8 mouse cellular contexts compared by ENCODE assay signal in the genomic region with DNA sequence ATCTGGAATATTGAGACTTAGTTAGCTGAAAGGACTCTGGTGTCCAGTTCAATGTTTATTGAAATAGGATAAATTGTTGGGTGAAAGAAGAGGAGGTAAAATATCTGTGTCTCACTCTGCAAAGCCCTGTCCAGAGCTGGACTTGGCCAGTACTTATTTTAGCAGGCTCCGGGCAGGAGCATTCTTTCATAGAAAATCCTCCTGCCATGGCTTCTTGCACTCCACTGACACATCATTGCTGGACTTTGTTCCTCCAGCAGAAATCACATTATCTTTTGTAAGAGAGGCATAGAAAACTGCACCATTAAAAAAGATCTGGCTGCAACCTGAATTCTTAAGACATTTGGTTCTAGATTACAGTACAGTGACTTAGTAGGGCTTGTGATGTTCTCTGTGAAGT.
A peak's percentile ranks its signal among the peaks of the same experiment; 100 is the strongest.
DNase-seq lines count a peak whose midpoint lies in the region; ATAC-seq and TF ChIP-seq lines count a peak whose summit lies in the region.

No protein-coding gene starts in this region.

- H3K4me3 ChIP-seq in heart, embryonic 11.5 days (ENCODE audit: low read depth, low read length): no peak overlapping the region
- H3K4me3 ChIP-seq in ES-E14 (ENCODE audit: insufficient read depth in 1 of 2, low read depth in 1 of 2, low read length in 2 of 2, poor library complexity in 1 of 2, severe bottlenecking in 1 of 2): no peak overlapping the region; a peak in 1 of 4 replicates
- H3K4me3 ChIP-seq in forebrain, embryonic 16.5 days (replicated peaks; ENCODE audit: low read length): no peak overlapping the region
- H3K4me3 ChIP-seq in midbrain, embryonic 10.5 days: peak overlapping the region; percentile 26; the same call in 1 of the 2 replicates

- H3K9me3 ChIP-seq in heart, embryonic 11.5 days (replicated peaks; ENCODE audit: control insufficient read depth, low read length): no peaks in the 10 kb centered on the region
- H3K9me3 ChIP-seq in ES-E14 (ENCODE audit: control insufficient read depth, insufficient read depth, low read depth, low read length): peaks cover 22% of the 10 kb centered on the region
- H3K9me3 ChIP-seq in forebrain, embryonic 16.5 days (ENCODE audit: control insufficient read depth, low read length): no peaks in the 10 kb centered on the region
- H3K9me3 ChIP-seq in midbrain, embryonic 10.5 days (replicated peaks): no peaks in the 10 kb centered on the region

- H3K4me1 ChIP-seq in heart, embryonic 11.5 days (ENCODE audit: control insufficient read depth, insufficient read depth, low read length): peaks cover 43% of the 10 kb centered on the region
- H3K4me1 ChIP-seq in ES-E14 (ENCODE audit: control insufficient read depth in 2 of 2, insufficient read depth in 2 of 2, low read length in 2 of 2, poor library complexity in 1 of 2): no peaks in the 10 kb centered on the region; a peak in 2 of 4 replicates
- peaks cover 25% of the 10 kb centered on the region for H3K4me1 ChIP-seq in forebrain, embryonic 16.5 days (replicated peaks; ENCODE audit: control insufficient read depth, insufficient read depth, low read length)
- peaks cover 36% of the 10 kb centered on the region for H3K4me1 ChIP-seq in midbrain, embryonic 10.5 days

- H3K27ac ChIP-seq in heart, embryonic 11.5 days (ENCODE audit: low read depth, low read length): peak overlapping the region; percentile 92
- H3K27ac ChIP-seq in ES-E14 (ENCODE audit: insufficient read depth, low read depth, low read length, poor library complexity, severe bottlenecking): peak overlapping the region; percentile 95; the same call in 1 of the 2 replicates
- peak overlapping the region; percentile 86; the same call in 1 of the 2 replicates for H3K27ac ChIP-seq in forebrain, embryonic 16.5 days (ENCODE audit: low read length)
- H3K27ac ChIP-seq in midbrain, embryonic 10.5 days (replicated peaks): peak overlapping the region; percentile 87

- WGBS in heart, embryonic 11.5 days (ENCODE audit: insufficient replicate concordance): 22% methylated on average over 1 of the region's 1 CpGs
- 32% methylated on average over 1 of the region's 1 CpGs for WGBS in forebrain, embryonic 16.5 days
- 36% methylated on average over 1 of the region's 1 CpGs for WGBS in midbrain, embryonic 10.5 days

- no peak for DNase-seq in heart, adult 9 months (ENCODE audit: low spot score in 2 of 2)
- no peak for DNase-seq in ES-E14 (ENCODE audit: low read depth, low spot score)
- DNase-seq in midbrain, embryonic 10.5 days (ENCODE audit: low spot score): no peak
- no peak for DNase-seq in adrenal gland, postnatal 10 days
- DNase-seq in right cerebral cortex, postnatal 10 days (ENCODE audit: low spot score in 2 of 2): no peak
- no peak for DNase-seq in layer of hippocampus, adult 18-20 months (ENCODE audit: low spot score in 2 of 2)

- ATAC-seq in heart, embryonic 11.5 days (replicated peaks; ENCODE audit: insufficient number of reproducible peaks, low FRiP score, low TSS enrichment): no peak
- ATAC-seq in forebrain, embryonic 16.5 days: no peak

- H3K36me3 ChIP-seq in heart, embryonic 11.5 days (ENCODE audit: control insufficient read depth, insufficient read depth, low read length): peaks cover 30% of the 10 kb centered on the region
- peaks cover 56% of the 10 kb centered on the region for H3K36me3 ChIP-seq in ES-E14 (ENCODE audit: control insufficient read depth, insufficient read depth, low read length, poor library complexity, severe bottlenecking)
- H3K36me3 ChIP-seq in forebrain, embryonic 16.5 days (ENCODE audit: control insufficient read depth, insufficient read depth): peaks cover 36% of the 10 kb centered on the region
- H3K36me3 ChIP-seq in midbrain, embryonic 10.5 days: peaks cover 83% of the 10 kb centered on the region

- in situ Hi-C loops in ES-E14 (cut with MboI; ENCODE audit: low sequenced_read_pairs in 2 of 2, unreplicated experiment in 2 of 2): no loop called here

- H3K9ac ChIP-seq in heart, embryonic 11.5 days (ENCODE audit: low read depth, low read length): no peak overlapping the region
- no peak overlapping the region for H3K9ac ChIP-seq in ES-E14 (ENCODE audit: insufficient read depth, low read depth, low read length, poor library complexity, severe bottlenecking)
- no peak overlapping the region; the same call in 1 of the 2 replicates for H3K9ac ChIP-seq in forebrain, embryonic 16.5 days (replicated peaks; ENCODE audit: low read depth, low read length)

- peak overlapping the region; percentile 59 for H3K4me2 ChIP-seq in heart, embryonic 11.5 days
- H3K4me2 ChIP-seq in forebrain, embryonic 16.5 days (ENCODE audit: low read length): no peak overlapping the region

- H3K27me3 ChIP-seq in heart, embryonic 11.5 days (ENCODE audit: control insufficient read depth, insufficient read depth, low read length): no peaks in the 10 kb centered on the region
- no peaks in the 10 kb centered on the region for H3K27me3 ChIP-seq in forebrain, embryonic 16.5 days (replicated peaks; ENCODE audit: control insufficient read depth, insufficient read depth, low read length)
- no peaks in the 10 kb centered on the region for H3K27me3 ChIP-seq in midbrain, embryonic 10.5 days (ENCODE audit: low read depth, poor library complexity, severe bottlenecking)

TF ChIP-seq in ES-E14, 5 proteins besides CTCF, POLR2A, EP300 and RAD21:
- TF ChIP-seq CHD2 (IDR thresholded peaks at IDR 0.05; ENCODE audit: low read depth, low read length) (no peak), ZC3H11A (IDR thresholded peaks at IDR 0.05; ENCODE audit: borderline replicate concordance, low read depth, low read length) (no peak), HCFC1 (IDR thresholded peaks at IDR 0.05; ENCODE audit: borderline replicate concordance, insufficient read depth, low read length) (no peak), ZNF384 (IDR thresholded peaks at IDR 0.05; ENCODE audit: low read depth, low read length) (no peak), MAFK (IDR thresholded peaks at IDR 0.05; ENCODE audit: insufficient read depth, low read depth, low read length) (no peak)
